Mouse (Mus musculus): ENCODE data around the gene Ap1s1.

DNA sequence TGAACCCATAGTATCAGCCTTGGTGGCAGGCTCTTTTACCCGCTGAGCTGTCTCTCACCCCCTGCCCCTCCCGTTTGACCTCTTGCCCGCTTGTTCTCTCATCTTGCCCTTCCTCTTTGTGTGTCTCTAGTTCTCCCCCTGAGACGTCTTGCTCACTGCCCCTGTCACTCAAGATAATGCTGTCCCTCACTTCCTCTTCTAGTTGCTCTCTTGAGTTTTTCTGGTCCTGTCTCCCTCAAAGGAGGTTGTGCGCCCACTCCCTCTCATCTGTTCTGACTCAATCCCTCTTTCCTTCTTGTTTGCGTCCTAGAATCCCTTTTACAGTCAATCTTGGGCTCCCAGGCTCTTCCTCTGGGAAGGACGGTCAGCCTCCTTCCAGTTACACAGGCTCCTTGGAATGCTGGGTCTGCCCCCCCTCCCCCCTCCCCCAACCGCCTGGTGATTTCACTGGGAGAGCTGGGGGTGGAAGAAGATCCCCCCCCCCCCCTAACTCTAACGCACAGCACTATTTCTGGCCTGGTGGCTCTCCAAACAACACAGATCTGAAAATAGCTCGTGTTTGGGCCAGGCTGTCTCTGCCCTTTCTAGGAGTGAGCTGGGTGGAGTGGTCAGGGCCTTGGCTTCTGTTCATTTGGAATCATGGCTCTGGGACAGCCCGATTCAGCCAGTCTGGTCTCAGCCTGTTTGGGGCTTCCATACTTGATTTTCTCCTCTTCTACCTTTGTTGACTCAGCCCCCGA is 30.4 kb upstream of the Ap1s1 start:
- peak; percentile 1 to 42; a peak in 2 of 4 replicates for TF ChIP-seq POLR2A (IDR thresholded peaks at IDR 0.05; ENCODE audit: control insufficient read depth in 1 of 2, insufficient read depth in 1 of 2, low read depth in 1 of 2, low read length in 2 of 2, poor library complexity in 1 of 2)
- TF ChIP-seq ETS1 (IDR thresholded peaks at IDR 0.05; ENCODE audit: low read depth, low read length) = peak; percentile 59; the same call in 1 of the 2 replicates
- TF ChIP-seq ZMIZ1 (IDR thresholded peaks at IDR 0.05; ENCODE audit: low read depth, low read length) = no peak
- TF ChIP-seq ZKSCAN1 (IDR thresholded peaks at IDR 0.05; ENCODE audit: low read depth, low read length) = no peak
- TF ChIP-seq UBTF (IDR thresholded peaks at IDR 0.05; ENCODE audit: borderline replicate concordance, insufficient read depth, low read depth, low read length) = no peak
- TF ChIP-seq CTCF (IDR thresholded peaks at IDR 0.05 in 2 of 3, conservative IDR thresholded peaks at IDR 0.05 in 1 of 3; ENCODE audit: control insufficient read depth in 1 of 3, insufficient read depth in 1 of 3, low read depth in 2 of 3, low read length in 3 of 3, poor library complexity in 1 of 3, severe bottlenecking in 1 of 3) = no peak
- no peak for TF ChIP-seq USF1 (IDR thresholded peaks at IDR 0.05; ENCODE audit: low read depth, low read length)
- no peak for TF ChIP-seq CHD1 (IDR thresholded peaks at IDR 0.05; ENCODE audit: low read depth, low read length)
- no peak for TF ChIP-seq MYC (IDR thresholded peaks at IDR 0.05; ENCODE audit: low read depth, low read length)
- no peak for TF ChIP-seq KAT2A (conservative IDR thresholded peaks at IDR 0.05; ENCODE audit: low read depth, low read length)
- TF ChIP-seq EP300 (IDR thresholded peaks at IDR 0.05; ENCODE audit: low read depth in 1 of 2, low read length in 2 of 2) = peak; percentile 40 to 58; a peak in 3 of 4 replicates
- TF ChIP-seq CHD2 (IDR thresholded peaks at IDR 0.05; ENCODE audit: low read length) = no peak
- peak; percentile 22; the same call in 1 of the 2 replicates for TF ChIP-seq NELFE (IDR thresholded peaks at IDR 0.05; ENCODE audit: low read depth, low read length)
- TF ChIP-seq ELF1 (IDR thresholded peaks at IDR 0.05; ENCODE audit: low read depth, low read length) = no peak
